Mouse (Mus musculus): ENCODE measurements around the gene Olfr685.

Olfr685 gene

GRCm38 (mm10) chr7:105185912-105186311 is at the start of gene Olfr685:
Gene Olfr685, minus strand, starts transcription at chr7:105186012.
- no peak for DNase-seq (ENCODE audit: low read depth, low spot score)

DNA sequence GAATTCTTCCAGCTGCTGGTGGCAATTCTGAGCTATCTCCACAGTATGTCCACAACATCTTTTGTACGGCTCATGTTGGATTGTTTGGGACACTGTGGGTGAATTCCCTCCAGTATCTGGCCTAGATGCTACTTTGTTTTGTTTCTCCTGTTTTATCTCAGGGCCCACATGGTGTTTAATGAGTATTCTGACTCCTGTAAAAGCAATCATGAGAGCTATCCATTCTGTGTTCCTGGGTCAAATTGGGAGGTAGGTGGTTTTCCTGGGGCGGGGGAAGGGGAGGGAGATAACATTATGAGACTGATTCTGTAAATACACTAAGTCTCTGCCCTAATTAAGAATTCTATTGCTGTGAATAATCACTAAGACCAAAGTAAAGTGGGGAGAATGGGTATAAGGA is 43.6 kb upstream of the Olfr685 start:
- no peak for DNase-seq (ENCODE audit: low read depth, low spot score)

DNA sequence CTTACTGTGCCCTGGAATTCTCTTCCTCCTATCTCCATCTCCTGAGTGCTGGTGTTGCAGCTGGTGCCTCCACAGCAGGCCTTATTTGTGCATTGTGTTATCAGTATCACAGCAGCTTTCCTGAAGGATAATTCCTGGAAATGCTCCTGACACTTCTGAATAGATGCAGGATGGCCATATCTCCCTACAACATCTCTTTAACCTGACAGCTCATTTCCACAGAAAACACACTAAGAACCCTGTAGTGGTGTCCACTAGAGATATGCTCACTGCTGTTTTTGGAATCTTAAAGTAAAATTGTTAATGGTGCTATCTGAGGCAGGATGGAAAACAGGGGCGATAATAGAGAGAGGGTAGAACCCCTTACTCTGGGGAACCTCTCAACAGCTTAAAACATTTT is 42.3 kb upstream of the Olfr685 start:
- no peak for DNase-seq (ENCODE audit: low read depth, low spot score)

DNA sequence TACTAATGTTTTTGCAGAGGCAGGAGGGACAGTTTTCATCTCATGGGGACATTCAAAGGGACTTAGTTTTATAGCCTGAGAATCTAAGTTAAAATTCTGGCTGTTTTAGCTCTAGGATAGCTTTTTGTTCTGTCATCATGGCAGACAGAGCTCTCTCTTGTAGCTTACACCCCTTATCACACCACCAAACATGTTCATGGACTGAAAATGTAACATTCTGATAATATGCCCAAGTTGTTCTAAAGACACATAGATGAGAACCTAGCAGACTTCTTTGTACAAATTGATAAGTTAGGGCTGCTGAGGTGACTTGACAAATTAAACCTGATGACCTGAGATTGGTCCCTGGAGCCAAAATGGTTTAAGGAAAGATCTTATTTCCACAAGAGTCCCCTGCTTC is 40.9 kb upstream of the Olfr685 start:
- DNase-seq (ENCODE audit: low read depth, low spot score): no peak

GRCm38 (mm10) chr7:105226072-105226471 is 40.3 kb upstream of the Olfr685 start:
- no peak for DNase-seq (ENCODE audit: low read depth, low spot score)

DNA sequence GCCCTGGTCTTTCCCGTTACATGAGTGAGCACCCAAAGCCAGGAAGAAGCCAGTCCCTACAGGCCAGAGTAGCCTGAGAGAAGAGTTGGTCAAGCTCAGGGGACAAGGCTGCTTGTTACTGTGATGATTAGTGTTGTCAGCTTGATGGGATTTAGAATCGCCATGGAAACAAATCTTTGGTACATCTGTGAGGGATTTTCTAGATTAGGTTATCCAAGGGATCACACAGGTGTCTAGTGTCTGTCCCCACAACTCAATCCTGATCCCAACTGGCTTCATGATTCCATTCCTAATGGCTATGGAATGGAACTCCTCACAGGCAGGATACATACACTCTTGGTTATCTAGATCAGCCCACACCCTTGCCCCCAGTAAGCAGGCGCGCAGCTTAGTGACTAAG is 32.5 kb upstream of the Olfr685 start:
- DNase-seq (ENCODE audit: low read depth, low spot score): no peak

DNA sequence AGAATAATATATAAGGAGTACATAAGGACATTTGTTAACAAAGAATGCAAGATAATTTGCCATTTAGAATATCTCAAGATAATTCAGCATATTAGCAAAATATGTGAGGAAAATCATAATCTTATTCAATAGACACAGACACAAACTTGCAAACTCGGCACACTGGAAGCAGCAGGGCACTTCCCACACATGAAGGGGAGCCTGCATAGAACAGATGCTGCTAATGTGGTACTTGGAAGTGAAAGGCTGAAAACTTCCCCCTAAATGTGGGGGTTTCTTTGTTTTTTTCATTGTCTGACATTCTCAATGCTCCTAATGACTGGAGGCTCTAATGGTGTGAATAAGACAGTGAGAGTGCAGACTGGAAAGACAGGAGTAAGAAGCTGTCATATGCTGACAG is 28.9 kb upstream of the Olfr685 start:
- peak; percentile 22 for DNase-seq (ENCODE audit: low read depth, low spot score)

DNA sequence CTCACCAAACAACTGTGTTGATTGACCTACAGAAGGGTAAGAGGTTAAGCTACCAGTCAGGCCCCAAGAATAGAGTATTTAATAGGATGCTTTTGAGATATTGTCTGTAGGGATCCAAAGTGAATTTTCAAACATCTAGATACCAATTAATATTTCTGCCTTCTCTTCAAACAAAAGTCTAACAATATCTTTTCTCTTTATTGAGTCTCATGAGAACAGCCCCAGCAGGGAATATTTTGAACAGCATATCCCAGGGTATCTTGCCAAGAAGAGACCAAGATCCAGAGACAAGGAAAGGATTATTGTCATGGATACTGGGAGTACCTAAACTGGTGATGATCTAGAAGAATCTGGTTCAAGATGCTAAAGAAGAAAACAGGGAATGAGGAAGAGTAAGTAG is 21.6 kb upstream of the Olfr685 start, which contains the start of gene Olfr686:
Olfr686 (minus strand) TSS at position 101 of the 400 bp plus-strand sequence.
- DNase-seq (ENCODE audit: low read depth, low spot score): no peak

DNA sequence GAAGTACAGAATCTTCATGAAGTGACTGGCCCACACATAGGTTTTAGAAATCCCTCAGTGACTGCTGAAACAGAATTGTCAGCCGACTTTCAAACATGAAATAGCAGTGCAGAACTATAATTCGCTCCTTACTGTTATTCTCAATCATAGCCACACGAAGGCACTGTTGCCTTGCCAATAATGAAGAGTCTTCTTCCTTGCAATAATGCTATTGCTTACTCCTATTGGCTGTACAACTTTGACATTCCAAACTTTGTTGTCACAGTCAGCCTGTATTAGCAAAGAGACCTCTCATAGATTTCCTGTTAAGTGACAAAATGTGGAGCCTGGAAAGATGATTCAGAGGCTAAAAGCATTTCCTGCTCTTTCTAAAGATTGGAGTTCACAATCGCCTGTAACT is 15.0 kb downstream of the Olfr685 start:
- DNase-seq (ENCODE audit: low read depth, low spot score): no peak

- no peak for DNase-seq (ENCODE audit: low read depth, low spot score)
Measured at GRCm38 (mm10) chr7:105163553-105163952, 22.3 kb downstream of the Olfr685 start, which contains the start of gene Olfr684. Gene Olfr684, minus strand, starts transcription at chr7:105163653.

DNA sequence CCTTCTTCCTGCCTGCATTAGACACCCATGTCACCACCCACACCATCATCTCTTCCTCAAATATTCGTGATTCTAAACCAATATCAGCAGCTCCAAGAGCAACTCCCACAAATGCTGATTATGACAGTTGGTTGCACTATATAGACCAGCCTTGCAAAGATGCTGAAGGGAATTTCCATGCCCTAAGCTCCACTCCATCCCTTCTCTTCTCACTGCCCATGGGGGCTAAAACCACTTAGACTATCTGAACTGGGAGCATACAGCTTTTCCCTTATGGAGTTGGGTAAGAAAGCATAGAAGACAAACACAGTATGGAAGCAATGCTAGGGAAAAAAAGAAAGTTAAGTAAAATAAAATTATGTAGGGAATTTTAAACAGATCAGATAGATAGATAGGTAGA is 38.9 kb downstream of the Olfr685 start, which contains the start of gene Olfr683:
Olfr683 (minus strand) TSS at position 101 of the 400 bp plus-strand sequence.
- no peak for DNase-seq (ENCODE audit: low read depth, low spot score)

GRCm38 (mm10) chr7:105141275-105141674 is 44.5 kb downstream of the Olfr685 start:
- no peak for DNase-seq (ENCODE audit: low read depth, low spot score)
